Mouse (Mus musculus) left cerebral cortex, postnatal 14 days (tissue): ENCODE measurements around the gene Pdcd1. TPM values are rescaled to one million over a fixed set of nuclear protein-coding genes. Genes with fewer than 3 reads are reported as not detected.
"Not testable (repeated sequence)": the region's sequence is repeated elsewhere in the genome, so short reads cannot be mapped to it uniquely, and the experiment has no call there.

Experiments used
- DNase-seq, 2 experiments: peaks; one replicate each; pipeline ENCODE4 v3.0.0; 2021 to 2022; ENCODE audit warnings: low spot score in 2 of 2, mixed read lengths in 1 of 2
- intact Hi-C: fragments of 180-260 bp; cut with DNase I; formaldehyde crosslinking; loops from one replicate; pipeline ENCODE4 v1.15.1; 2025
- total RNA-seq, 2 experiments: library from RNA; stranded (reverse); gene quantifications; 2 replicates each; pipeline ENCODE4 v1.2.3; 2021

The Pdcd1 gene
- total RNA-seq, 2 experiments from 2014 or later, result not detected

GRCm38 (mm10) chr1:94034984-94035743, 17.2 kb downstream of the Pdcd1 start:
- intact Hi-C loops, result loop anchor here (2.0 kb wide), 1 partner anchor 44 kb away; no protein-coding TSS in a partner anchor
- DNase-seq, result peak; percentile 88

- DNase-seq, result no peak
- intact Hi-C loops, result no loop called here
Observed at GRCm38 (mm10) chr1:94033075-94033602, 19.2 kb downstream of the Pdcd1 start.

- no peak for DNase-seq
- intact Hi-C loops, result no loop called here
Observed at GRCm38 (mm10) chr1:94028741-94029140, 23.6 kb downstream of the Pdcd1 start.

GRCm38 (mm10) chr1:94027506-94028108, 24.7 kb downstream of the Pdcd1 start:
- DNase-seq, result peak; percentile 13 to 24
- intact Hi-C loops, result no loop called here

GRCm38 (mm10) chr1:94020151-94020550, 32.2 kb downstream of the Pdcd1 start, which contains the start of gene Neu4:
TSS of gene Neu4 (plus strand) at chr1:94020451.
- intact Hi-C loops, result no loop called here
- DNase-seq, result peak in 1 of 2 experiments; percentile 45

- intact Hi-C loops, result no loop called here
- no peak for DNase-seq
Observed at GRCm38 (mm10) chr1:94011643-94012042, 40.7 kb downstream of the Pdcd1 start.

GRCm38 (mm10) chr1:94008826-94009225, 43.5 kb downstream of the Pdcd1 start:
- peak; percentile 74 to 90 for DNase-seq
- intact Hi-C loops, result not testable (repeated sequence)

GRCm38 (mm10) chr1:94005954-94006506, 46.3 kb downstream of the Pdcd1 start:
- peak in 1 of 2 experiments; percentile 85 for DNase-seq

GRCm38 (mm10) chr1:94001023-94001422, 51.3 kb downstream of the Pdcd1 start:
- intact Hi-C loops, result no loop called here
- no peak for DNase-seq

More at GRCm38 (mm10) chr1:94005954-94006506, 46.3 kb downstream of the Pdcd1 start:
- intact Hi-C loops, result not testable (repeated sequence)

- intact Hi-C loops, DNase-seq: not testable (repeated sequence)
Observed at GRCm38 (mm10) chr1:93991491-93991890, 60.9 kb downstream of the Pdcd1 start.

- intact Hi-C loops, DNase-seq: not testable (repeated sequence)
Observed at GRCm38 (mm10) chr1:93991068-93991467, 61.3 kb downstream of the Pdcd1 start.

GRCm38 (mm10) chr1:93990209-93990608, 62.1 kb downstream of the Pdcd1 start, which contains the start of gene Gal3st2c:
TSS of gene Gal3st2c (plus strand) at chr1:93990509.
- DNase-seq, intact Hi-C loops: not testable (repeated sequence)

GRCm38 (mm10) chr1:93988786-93989185, 63.6 kb downstream of the Pdcd1 start:
- intact Hi-C loops, result no loop called here
- DNase-seq, result no peak

Other genes starting within 250 kb of the Pdcd1 start
- 1 to 10 TPM; 7.3 to 9.1 TPM for gene Ing5, start 248.6 kb downstream of the Pdcd1 start, total RNA-seq
- 10 to 100 TPM in 1 of 2 experiments, 1 to 10 TPM in 1; 10.0 to 11.8 TPM for gene D2hgdh, start 227.6 kb downstream of the Pdcd1 start, total RNA-seq
- under 1 TPM in 1 of 2 experiments, not detected in 1; 0.15 TPM for gene Gal3st2, start 191.2 kb downstream of the Pdcd1 start, total RNA-seq
- under 1 TPM; 0.33 to 0.68 TPM for gene Gal3st2b, start 134.2 kb downstream of the Pdcd1 start, total RNA-seq
- under 1 TPM in 1 of 2 experiments, not detected in 1; 0.04 TPM for gene Gal3st2c, start 62.0 kb downstream of the Pdcd1 start, total RNA-seq
- 10 to 100 TPM; 12.8 to 13.4 TPM for gene Neu4, start 32.1 kb downstream of the Pdcd1 start, total RNA-seq